Mouse (Mus musculus): ENCODE measurements at regions not wholly inside any gene's neighbourhood (a gene's known extent, or its start where the extent isn't known, plus 50 kb on each side); places are given as distances from the start of the nearest gene placed in this dataset.

DNA sequence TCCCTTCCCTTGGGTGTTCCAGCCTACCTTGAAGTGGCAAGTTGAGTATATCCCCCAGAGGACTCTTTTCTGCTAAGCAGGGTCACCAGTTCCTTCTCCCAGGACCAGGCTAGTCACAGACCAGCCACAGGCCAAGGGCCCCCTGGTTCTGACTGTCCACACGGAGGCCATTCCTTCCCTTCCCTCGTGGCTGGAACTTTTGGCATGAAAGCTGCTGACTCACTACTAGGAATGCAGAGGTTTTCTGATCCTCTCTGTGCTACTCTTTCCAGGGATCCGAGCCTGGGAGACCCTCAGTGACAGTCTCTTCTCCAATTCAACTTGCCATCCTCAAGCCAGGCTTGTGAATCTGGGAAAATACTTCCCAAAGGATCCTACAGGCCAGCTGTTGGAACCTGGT lies 59.1 kb upstream of the Ptprt start:
- Histone ChIP-seq H3K27me3 (replicated peaks) (no peaks in the 10 kb centered on the region), H3K27ac (replicated peaks) (no peak overlapping the region), H3K4me2 (no peak overlapping the region), H3K36me3 (no peaks in the 10 kb centered on the region), H3K4me3 (no peak overlapping the region), H3K9ac (no peak overlapping the region), H3K4me1 (no peaks in the 10 kb centered on the region), H3K9me3 (no peaks in the 10 kb centered on the region)
- WGBS, result 31% methylated on average over 3 of the region's 3 CpGs
- ATAC-seq (ENCODE audit: extremely low read depth, insufficient number of reproducible peaks, low FRiP score, low TSS enrichment), result no peak

DNA sequence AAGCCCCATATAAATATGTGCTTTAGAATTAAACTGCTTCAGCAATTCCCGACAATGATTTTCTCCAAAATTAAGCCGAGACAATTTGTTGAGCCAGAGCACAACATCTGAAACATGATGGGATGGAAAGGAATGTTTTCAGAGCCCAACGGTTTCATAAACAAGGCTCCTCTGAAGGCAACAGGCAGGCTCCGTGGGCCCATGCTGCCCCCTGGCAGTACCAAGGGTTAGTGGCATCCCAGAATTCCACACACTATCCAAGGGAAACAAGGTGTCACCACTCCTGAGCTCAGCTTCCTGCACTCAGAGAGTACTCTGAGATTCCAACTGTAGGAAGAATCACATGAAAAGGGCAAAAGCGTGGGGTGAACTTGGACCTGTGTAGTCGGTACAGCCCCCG lies 57.5 kb upstream of the Ptprt start:
- H3K36me3 ChIP-seq, result no peaks in the 10 kb centered on the region
- H3K27ac ChIP-seq (replicated peaks), result no peak overlapping the region
- no peak overlapping the region for H3K4me3 ChIP-seq
- WGBS, result 69% methylated on average over 7 of the region's 7 CpGs
- no peak for ATAC-seq (ENCODE audit: extremely low read depth, insufficient number of reproducible peaks, low FRiP score, low TSS enrichment)
- H3K9ac ChIP-seq, result no peak overlapping the region
- no peaks in the 10 kb centered on the region for H3K9me3 ChIP-seq
- H3K4me2 ChIP-seq, result no peak overlapping the region
- H3K4me1 ChIP-seq, result no peaks in the 10 kb centered on the region
- no peaks in the 10 kb centered on the region for H3K27me3 ChIP-seq (replicated peaks)

DNA sequence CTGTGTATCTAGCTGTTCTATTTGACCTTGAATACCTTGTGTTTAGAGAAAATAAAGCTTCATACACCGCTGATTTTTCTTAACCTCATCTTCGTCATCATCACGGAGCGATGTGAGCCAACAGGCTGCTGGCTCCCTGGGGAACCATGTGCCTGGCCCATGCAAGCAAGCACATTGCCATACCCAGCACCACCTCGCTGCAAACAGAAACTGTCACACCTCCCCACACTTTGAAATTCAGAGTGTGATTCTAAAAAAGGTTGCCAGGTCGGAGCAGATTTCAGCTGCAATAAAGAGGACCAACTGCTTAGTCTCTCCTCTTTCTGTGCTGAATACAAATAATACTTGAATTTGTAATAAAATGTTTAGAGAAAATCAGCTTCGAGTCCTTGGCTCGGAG lies 54.0 kb upstream of the Ptprt start:
- ATAC-seq (ENCODE audit: extremely low read depth, insufficient number of reproducible peaks, low FRiP score, low TSS enrichment), result no peak
- 74% methylated on average over 8 of the region's 8 CpGs for WGBS
- Histone ChIP-seq H3K4me3 (no peak overlapping the region), H3K4me2 (no peak overlapping the region), H3K9me3 (no peaks in the 10 kb centered on the region), H3K36me3 (no peaks in the 10 kb centered on the region), H3K27me3 (replicated peaks) (no peaks in the 10 kb centered on the region), H3K27ac (replicated peaks) (no peak overlapping the region), H3K9ac (no peak overlapping the region), H3K4me1 (no peaks in the 10 kb centered on the region)

GRCm38 (mm10) chr2:162712972-162713371 lies 52.0 kb upstream of the Ptprt start:
- no peak for ATAC-seq (ENCODE audit: extremely low read depth, insufficient number of reproducible peaks, low FRiP score, low TSS enrichment)
- H3K4me1 ChIP-seq, result no peaks in the 10 kb centered on the region
- no peak overlapping the region for H3K27ac ChIP-seq (replicated peaks)
- no peak overlapping the region for H3K4me2 ChIP-seq
- H3K9ac ChIP-seq, result no peak overlapping the region
- WGBS, result 75% methylated on average over 1 of the region's 1 CpGs
- no peaks in the 10 kb centered on the region for H3K27me3 ChIP-seq (replicated peaks)
- H3K9me3 ChIP-seq, result no peaks in the 10 kb centered on the region
- no peaks in the 10 kb centered on the region for H3K36me3 ChIP-seq
- H3K4me3 ChIP-seq, result no peak overlapping the region

- H3K4me1 ChIP-seq, result no peaks in the 10 kb centered on the region
- no peaks in the 10 kb centered on the region for H3K9me3 ChIP-seq
- WGBS, result 72% methylated on average over 9 of the region's 9 CpGs
- H3K4me2 ChIP-seq, result no peak overlapping the region
- no peak overlapping the region for H3K9ac ChIP-seq
- no peak overlapping the region for H3K27ac ChIP-seq (replicated peaks)
- H3K4me3 ChIP-seq, result no peak overlapping the region
- H3K27me3 ChIP-seq (replicated peaks), result no peaks in the 10 kb centered on the region
- no peak for ATAC-seq (ENCODE audit: extremely low read depth, insufficient number of reproducible peaks, low FRiP score, low TSS enrichment)
- no peaks in the 10 kb centered on the region for H3K36me3 ChIP-seq
Observed at GRCm38 (mm10) chr2:162712394-162712793, 51.4 kb upstream of the Ptprt start.
